Mouse (Mus musculus): ENCODE measurements around the gene Gm11565. TPM values are rescaled to one million over a fixed set of nuclear protein-coding genes. Genes with fewer than 3 reads are reported as not detected.
"Not testable (repeated sequence)": the region's sequence is repeated elsewhere in the genome, so short reads cannot be mapped to it uniquely, and the experiment has no call there.

Gene Gm11565
- total RNA-seq (2015; ENCODE audit: low replicate concordance) (not detected in 2 replicates), total RNA-seq (2017; ENCODE audit: low replicate concordance) (not detected in 2 replicates)

DNA sequence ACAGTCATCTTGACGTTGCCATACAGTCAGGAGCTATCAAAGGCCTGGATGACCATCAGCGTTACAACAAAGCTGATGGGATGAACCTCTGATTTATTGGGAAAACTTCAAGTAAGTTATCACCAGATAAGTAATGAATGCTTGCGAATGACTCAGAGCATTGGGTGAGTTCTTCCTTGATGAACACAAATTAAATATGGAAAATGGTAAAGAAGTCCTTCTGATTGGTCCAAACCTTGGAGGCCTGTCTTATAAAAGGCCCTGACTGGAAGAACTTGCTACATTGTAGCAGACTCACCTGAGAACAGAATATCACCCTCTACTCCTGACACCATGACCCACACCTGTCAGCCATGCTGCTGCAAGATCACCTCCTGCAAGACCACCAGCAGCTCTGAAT lies at the start of gene Gm11565:
Gene Gm11565 (plus strand): TSS at position 301 of the 400 bp plus-strand sequence.
- no peak for ATAC-seq (replicated peaks; ENCODE audit: low FRiP score, poor library complexity, severe bottlenecking)

DNA sequence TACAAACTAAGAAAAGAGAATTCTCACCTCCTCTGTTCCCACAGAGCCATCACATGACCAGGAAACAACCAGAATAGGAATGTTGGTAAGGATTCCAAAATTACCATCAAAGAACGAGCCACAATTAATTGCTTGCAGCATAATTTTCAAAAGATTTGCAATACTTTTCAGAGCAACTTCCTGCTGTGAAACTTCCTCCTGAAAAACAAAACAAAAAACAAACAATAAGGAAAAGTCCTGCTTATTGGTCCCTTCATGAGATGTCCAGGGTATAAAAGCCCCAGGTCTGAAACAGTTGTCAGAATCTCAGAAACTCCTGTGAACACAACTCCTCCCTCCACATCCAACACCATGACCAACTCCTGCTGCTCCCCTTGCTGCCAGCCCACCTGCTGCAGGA lies 41.5 kb upstream of the Gm11565 start, which contains the start of gene Krtap9-1:
Gene Krtap9-1 (plus strand): TSS at position 301 of the 400 bp plus-strand sequence.
- ATAC-seq (replicated peaks; ENCODE audit: low FRiP score, poor library complexity, severe bottlenecking) = not testable (repeated sequence)

DNA sequence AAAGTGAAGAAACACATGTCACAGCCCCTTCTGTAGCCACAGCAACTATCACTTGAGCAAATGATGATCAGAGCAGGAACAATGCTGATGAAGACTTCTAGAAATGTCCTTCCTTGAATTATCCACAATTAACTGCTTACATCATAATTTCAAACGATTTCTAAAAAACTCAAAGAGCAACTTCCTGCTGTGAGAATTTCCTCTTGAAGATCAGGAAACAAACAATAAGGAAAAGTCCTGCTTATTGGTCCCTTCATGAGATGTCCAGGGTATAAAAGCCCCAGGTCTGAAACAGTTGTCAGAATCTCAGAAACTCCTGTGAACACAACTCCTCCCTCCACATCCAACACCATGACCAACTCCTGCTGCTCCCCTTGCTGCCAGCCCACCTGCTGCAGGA lies 35.7 kb upstream of the Gm11565 start, which contains the start of gene Gm11567:
Gene Gm11567 (plus strand): TSS at position 301 of the 400 bp plus-strand sequence.
- not testable (repeated sequence) for ATAC-seq (replicated peaks; ENCODE audit: low FRiP score, poor library complexity, severe bottlenecking)

DNA sequence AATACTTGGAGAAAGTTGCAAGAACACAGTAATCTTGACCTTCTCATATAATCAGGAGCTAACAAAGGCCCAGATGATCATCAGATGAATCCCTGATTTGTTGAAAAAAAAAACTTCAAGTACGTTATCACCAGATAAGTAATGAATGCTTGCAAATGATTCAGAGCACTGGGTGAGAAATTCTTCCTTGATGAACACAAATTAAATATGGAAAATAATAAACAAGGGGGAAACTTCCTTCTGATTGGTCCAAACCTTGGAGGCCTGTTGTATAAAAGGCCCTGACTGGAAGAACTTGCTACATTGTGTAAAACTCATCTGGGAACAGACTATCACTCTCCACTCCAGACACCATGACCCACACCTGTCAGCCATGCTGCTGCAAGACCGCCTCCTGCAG lies 6.9 kb upstream of the Gm11565 start, which contains the start of gene Krtap31-1:
Gene Krtap31-1 (plus strand): TSS at position 301 of the 400 bp plus-strand sequence.
- ATAC-seq (replicated peaks; ENCODE audit: low FRiP score, poor library complexity, severe bottlenecking) = no peak

DNA sequence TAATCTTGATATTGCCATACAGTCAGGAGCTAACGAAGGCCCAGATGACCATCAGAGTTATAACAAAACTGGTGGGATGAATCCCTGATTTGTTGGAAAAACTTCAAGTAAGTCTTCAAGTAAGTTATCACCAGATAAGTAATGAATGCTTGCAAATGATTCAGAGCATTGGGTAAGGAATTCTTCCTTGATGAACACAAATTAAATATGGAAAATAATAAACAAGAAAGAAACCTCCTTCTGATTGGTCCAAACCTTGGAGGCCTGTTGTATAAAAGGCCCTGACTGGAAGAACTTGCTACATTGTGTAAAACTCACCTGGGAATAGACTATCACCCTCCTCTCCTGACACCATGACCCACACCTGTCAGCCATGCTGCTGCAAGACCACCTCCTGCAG lies 21.4 kb downstream of the Gm11565 start, which contains the start of gene Krtap31-2:
Gene Krtap31-2 (plus strand): TSS at position 301 of the 400 bp plus-strand sequence.
- no peak for ATAC-seq (replicated peaks; ENCODE audit: low FRiP score, poor library complexity, severe bottlenecking)

DNA sequence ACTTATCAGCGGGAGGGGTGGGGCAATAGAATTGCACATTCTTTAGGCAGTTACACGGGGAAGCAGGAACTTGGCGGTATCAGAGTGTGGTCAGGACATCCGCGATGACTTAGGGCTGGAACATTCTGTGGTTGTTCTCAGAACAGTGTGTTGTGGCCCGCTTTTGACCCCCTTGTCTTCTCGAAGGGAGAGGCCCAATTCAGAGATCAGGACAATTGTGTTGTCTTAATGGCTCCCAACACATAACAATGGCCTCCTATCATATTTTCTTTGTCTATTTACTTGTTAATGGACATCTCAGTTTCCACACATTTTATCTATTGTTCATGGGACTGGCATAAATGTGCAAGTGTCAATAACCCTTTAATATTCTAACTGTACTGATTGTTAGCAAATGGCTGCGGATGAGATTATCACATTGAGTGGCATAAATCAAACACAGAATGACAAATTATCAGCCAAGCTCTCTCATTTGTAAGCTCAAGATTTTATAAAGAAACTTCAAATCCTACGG lies 23.3 kb downstream of the Gm11565 start:
- ATAC-seq (replicated peaks; ENCODE audit: low FRiP score, poor library complexity, severe bottlenecking) = no peak

DNA sequence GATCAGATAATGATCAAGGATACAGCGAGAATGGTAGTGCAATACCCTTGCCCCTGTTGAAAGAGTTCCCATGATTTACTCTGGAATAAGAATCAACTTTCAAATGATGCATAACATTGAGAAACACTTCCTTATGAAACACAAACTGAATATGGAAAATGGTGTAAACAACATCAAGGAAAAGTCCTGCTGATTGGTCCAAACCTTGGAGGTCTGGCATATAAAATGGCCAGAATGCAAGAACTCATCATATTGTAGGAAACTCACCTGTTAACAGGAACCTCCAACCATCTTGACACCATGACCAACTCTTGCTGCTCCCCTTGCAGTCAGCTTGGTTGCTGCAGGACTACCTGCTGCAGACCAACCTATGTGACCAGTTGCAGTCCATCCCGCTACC lies 33.6 kb downstream of the Gm11565 start, which contains the start of gene Krtap9-5:
Gene Krtap9-5 (plus strand): TSS at position 301 of the 400 bp plus-strand sequence.
- no peak for ATAC-seq (replicated peaks; ENCODE audit: low FRiP score, poor library complexity, severe bottlenecking)

DNA sequence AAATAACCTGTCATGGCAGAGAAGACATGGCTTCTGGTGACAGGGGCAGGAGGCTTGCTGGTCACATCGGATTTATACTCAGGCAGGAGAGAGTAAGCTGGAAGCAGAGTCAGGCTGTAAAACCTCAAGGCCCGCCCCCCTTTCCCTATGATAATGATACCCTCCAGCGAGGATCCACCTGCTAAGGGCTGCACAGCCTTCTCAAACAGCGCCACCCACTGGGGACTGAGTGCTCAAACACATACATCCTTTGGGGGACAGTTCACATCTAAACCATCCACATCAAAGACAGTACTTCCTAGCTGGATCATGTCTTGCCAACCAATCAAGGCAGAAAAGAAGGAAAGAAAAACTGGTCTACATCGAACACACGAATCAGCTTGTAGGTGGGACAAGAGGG lies 49.7 kb downstream of the Gm11565 start:
- ATAC-seq (replicated peaks; ENCODE audit: low FRiP score, poor library complexity, severe bottlenecking) = no peak

Other genes with a start within 250 kb of the Gm11565 start
Only the 30 nearest of the 33 such genes appear.
- gene Gm14180, start 180.5 kb upstream of the Gm11565 start, total RNA-seq (2015; ENCODE audit: low replicate concordance) = not detected in 2 replicates
- not detected in 2 replicates for gene Gm14180, start 180.5 kb upstream of the Gm11565 start, total RNA-seq (2017; ENCODE audit: low replicate concordance)
- gene Gm11595, start 141.8 kb upstream of the Gm11565 start, total RNA-seq (2015; ENCODE audit: low replicate concordance) = not detected in 2 replicates
- gene Gm11595, start 141.8 kb upstream of the Gm11565 start, total RNA-seq (2017; ENCODE audit: low replicate concordance) = not detected in 2 replicates
- not detected in 2 replicates for gene Krtap4-8, start 134.0 kb upstream of the Gm11565 start, total RNA-seq (2015; ENCODE audit: low replicate concordance)
- gene Krtap4-8, start 134.0 kb upstream of the Gm11565 start, total RNA-seq (2017; ENCODE audit: low replicate concordance) = not detected in 2 replicates
- not detected in 2 replicates for gene Krtap4-9, start 129.6 kb upstream of the Gm11565 start, total RNA-seq (2015; ENCODE audit: low replicate concordance)
- not detected in 2 replicates for gene Krtap4-9, start 129.6 kb upstream of the Gm11565 start, total RNA-seq (2017; ENCODE audit: low replicate concordance)
- gene Gm11596, start 121.3 kb upstream of the Gm11565 start, total RNA-seq (2015; ENCODE audit: low replicate concordance) = not detected in 2 replicates
- gene Gm11596, start 121.3 kb upstream of the Gm11565 start, total RNA-seq (2017; ENCODE audit: low replicate concordance) = not detected in 2 replicates
- not detected in 2 replicates for gene Gm11569, start 115.8 kb upstream of the Gm11565 start, total RNA-seq (2015; ENCODE audit: low replicate concordance)
- not detected in 2 replicates for gene Gm11569, start 115.8 kb upstream of the Gm11565 start, total RNA-seq (2017; ENCODE audit: low replicate concordance)
- gene Gm11554, start 110.3 kb upstream of the Gm11565 start, total RNA-seq (2015; ENCODE audit: low replicate concordance) = not detected in 2 replicates
- gene Gm11554, start 110.3 kb upstream of the Gm11565 start, total RNA-seq (2017; ENCODE audit: low replicate concordance) = not detected in 2 replicates
- gene Krtap4-13, start 104.9 kb upstream of the Gm11565 start, total RNA-seq (2015; ENCODE audit: low replicate concordance) = not detected in 2 replicates
- not detected in 2 replicates for gene Krtap4-13, start 104.9 kb upstream of the Gm11565 start, total RNA-seq (2017; ENCODE audit: low replicate concordance)
- gene Gm11564, start 99.1 kb upstream of the Gm11565 start, total RNA-seq (2015; ENCODE audit: low replicate concordance) = not detected in 2 replicates
- gene Gm11564, start 99.1 kb upstream of the Gm11565 start, total RNA-seq (2017; ENCODE audit: low replicate concordance) = not detected in 2 replicates
- not detected in 2 replicates for gene 2300003K06Rik, start 76.7 kb upstream of the Gm11565 start, total RNA-seq (2015; ENCODE audit: low replicate concordance)
- gene 2300003K06Rik, start 76.7 kb upstream of the Gm11565 start, total RNA-seq (2017; ENCODE audit: low replicate concordance) = not detected in 2 replicates
- not detected in 2 replicates for gene Krtap4-16, start 63.1 kb upstream of the Gm11565 start, total RNA-seq (2015; ENCODE audit: low replicate concordance)
- gene Krtap4-16, start 63.1 kb upstream of the Gm11565 start, total RNA-seq (2017; ENCODE audit: low replicate concordance) = not detected in 2 replicates
- not detected in 2 replicates for gene Gm11568, start 56.8 kb upstream of the Gm11565 start, total RNA-seq (2015; ENCODE audit: low replicate concordance)
- gene Gm11568, start 56.8 kb upstream of the Gm11565 start, total RNA-seq (2017; ENCODE audit: low replicate concordance) = not detected in 2 replicates
- gene Gm11559, start 50.3 kb upstream of the Gm11565 start, total RNA-seq (2015; ENCODE audit: low replicate concordance) = not detected in 2 replicates
- gene Gm11559, start 50.3 kb upstream of the Gm11565 start, total RNA-seq (2017; ENCODE audit: low replicate concordance) = 1.3 TPM in 1 of 2 replicates, not detected in the other
- not detected in 2 replicates for gene Krtap9-1, start 41.4 kb upstream of the Gm11565 start, total RNA-seq (2015; ENCODE audit: low replicate concordance)
- not detected in 2 replicates for gene Krtap9-1, start 41.4 kb upstream of the Gm11565 start, total RNA-seq (2017; ENCODE audit: low replicate concordance)
- gene Gm11567, start 35.6 kb upstream of the Gm11565 start, total RNA-seq (2015; ENCODE audit: low replicate concordance) = not detected in 2 replicates
- gene Gm11567, start 35.6 kb upstream of the Gm11565 start, total RNA-seq (2017; ENCODE audit: low replicate concordance) = not detected in 2 replicates
- gene Krtap31-1, start 6.8 kb upstream of the Gm11565 start, total RNA-seq (2015; ENCODE audit: low replicate concordance) = not detected in 2 replicates
- gene Krtap31-1, start 6.8 kb upstream of the Gm11565 start, total RNA-seq (2017; ENCODE audit: low replicate concordance) = not detected in 2 replicates
- gene Krtap31-2, start 21.5 kb downstream of the Gm11565 start, total RNA-seq (2015; ENCODE audit: low replicate concordance) = not detected in 2 replicates
- not detected in 2 replicates for gene Krtap31-2, start 21.5 kb downstream of the Gm11565 start, total RNA-seq (2017; ENCODE audit: low replicate concordance)
- gene Krtap9-5, start 33.7 kb downstream of the Gm11565 start, total RNA-seq (2015; ENCODE audit: low replicate concordance) = not detected in 2 replicates
- not detected in 2 replicates for gene Krtap9-5, start 33.7 kb downstream of the Gm11565 start, total RNA-seq (2017; ENCODE audit: low replicate concordance)
- not detected in 2 replicates for gene Krtap29-1, start 64.3 kb downstream of the Gm11565 start, total RNA-seq (2015; ENCODE audit: low replicate concordance)
- gene Krtap29-1, start 64.3 kb downstream of the Gm11565 start, total RNA-seq (2017; ENCODE audit: low replicate concordance) = not detected in 2 replicates
- not detected in 2 replicates for gene Krtap16-1, start 71.8 kb downstream of the Gm11565 start, total RNA-seq (2015; ENCODE audit: low replicate concordance)
- gene Krtap16-1, start 71.8 kb downstream of the Gm11565 start, total RNA-seq (2017; ENCODE audit: low replicate concordance) = not detected in 2 replicates
- gene Krtap17-1, start 79.2 kb downstream of the Gm11565 start, total RNA-seq (2015; ENCODE audit: low replicate concordance) = not detected in 2 replicates
- gene Krtap17-1, start 79.2 kb downstream of the Gm11565 start, total RNA-seq (2017; ENCODE audit: low replicate concordance) = not detected in 2 replicates
- gene Krt33a, start 101.5 kb downstream of the Gm11565 start, total RNA-seq (2015; ENCODE audit: low replicate concordance) = not detected in 2 replicates
- not detected in 2 replicates for gene Krt33a, start 101.5 kb downstream of the Gm11565 start, total RNA-seq (2017; ENCODE audit: low replicate concordance)
- gene Krt33b, start 115.1 kb downstream of the Gm11565 start, total RNA-seq (2015; ENCODE audit: low replicate concordance) = not detected in 2 replicates
- gene Krt33b, start 115.1 kb downstream of the Gm11565 start, total RNA-seq (2017; ENCODE audit: low replicate concordance) = not detected in 2 replicates
- not detected in 2 replicates for gene Krt34, start 126.8 kb downstream of the Gm11565 start, total RNA-seq (2015; ENCODE audit: low replicate concordance)
- not detected in 2 replicates for gene Krt34, start 126.8 kb downstream of the Gm11565 start, total RNA-seq (2017; ENCODE audit: low replicate concordance)
- not detected in 2 replicates for gene Krt31, start 135.8 kb downstream of the Gm11565 start, total RNA-seq (2015; ENCODE audit: low replicate concordance)
- gene Krt31, start 135.8 kb downstream of the Gm11565 start, total RNA-seq (2017; ENCODE audit: low replicate concordance) = not detected in 2 replicates
- not detected in 2 replicates for gene Krt32, start 173.5 kb downstream of the Gm11565 start, total RNA-seq (2015; ENCODE audit: low replicate concordance)
- gene Krt32, start 173.5 kb downstream of the Gm11565 start, total RNA-seq (2017; ENCODE audit: low replicate concordance) = not detected in 2 replicates
- gene Krt35, start 181.5 kb downstream of the Gm11565 start, total RNA-seq (2015; ENCODE audit: low replicate concordance) = not detected in 2 replicates
- gene Krt35, start 181.5 kb downstream of the Gm11565 start, total RNA-seq (2017; ENCODE audit: low replicate concordance) = not detected in 2 replicates
- gene Krt36, start 190.9 kb downstream of the Gm11565 start, total RNA-seq (2015; ENCODE audit: low replicate concordance) = not detected in 2 replicates
- not detected in 2 replicates for gene Krt36, start 190.9 kb downstream of the Gm11565 start, total RNA-seq (2017; ENCODE audit: low replicate concordance)
- gene Krt13, start 206.8 kb downstream of the Gm11565 start, total RNA-seq (2015; ENCODE audit: low replicate concordance) = not detected in 2 replicates
- gene Krt13, start 206.8 kb downstream of the Gm11565 start, total RNA-seq (2017; ENCODE audit: low replicate concordance) = not detected in 2 replicates
- not detected in 2 replicates for gene Krt15, start 221.2 kb downstream of the Gm11565 start, total RNA-seq (2015; ENCODE audit: low replicate concordance)
- gene Krt15, start 221.2 kb downstream of the Gm11565 start, total RNA-seq (2017; ENCODE audit: low replicate concordance) = not detected in 2 replicates